ENCODE assay signal across 19 mouse cellular contexts in genomic region chr10:94161051-94161765, GRCm38 (mm10).
"Had no signal": no experiment of that assay in that cellular context is flagged by ENCODE, and none has a peak within 500 bp of the region (broad histone marks: within the 10 kb centered on the region; RNA-seq: fewer than 3 reads in every experiment).

No protein-coding gene starts in this region.

- DNase-seq: kidney, adult 2 months; kidney, postnatal 25 days; layer of hippocampus, adult 9-11 months; lung, adult 18-20 months; lung, postnatal 10 days; lung, postnatal 36 days; thymus, adult 2 months; thymus, postnatal 14 days; thymus, postnatal 4 days had no signal

- ATAC-seq: midbrain, embryonic 15.5 days had no signal

- H3K27me3 ChIP-seq: lung, embryonic 15.5 days; megakaryocyte, embryonic 14.5 days; midbrain, embryonic 12.5 days; midbrain, embryonic 15.5 days; neural tube, embryonic 13.5 days; stomach, embryonic 15.5 days had no signal

- H3K4me1 ChIP-seq: lung, embryonic 15.5 days; midbrain, embryonic 12.5 days; midbrain, embryonic 15.5 days; neural tube, embryonic 13.5 days; stomach, embryonic 15.5 days had no signal

- H3K4me3 ChIP-seq: layer of hippocampus, adult 2 months; lung, embryonic 15.5 days; megakaryocyte, embryonic 14.5 days; midbrain, embryonic 12.5 days; midbrain, embryonic 15.5 days; myocyte; neural tube, embryonic 13.5 days; stomach, embryonic 15.5 days had no signal

- H3K9me3 ChIP-seq: lung, embryonic 15.5 days; megakaryocyte, embryonic 14.5 days; midbrain, embryonic 12.5 days; midbrain, embryonic 15.5 days; neural tube, embryonic 13.5 days; stomach, embryonic 15.5 days had no signal

- H3K27ac ChIP-seq: kidney, postnatal 0 days; layer of hippocampus, adult 2 months; liver, embryonic 14.5 days; lung, embryonic 15.5 days; midbrain, embryonic 12.5 days; midbrain, embryonic 15.5 days; neural tube, embryonic 13.5 days; stomach, embryonic 15.5 days had no signal
